Mouse (Mus musculus): Measurements from ENCODE around the gene Hibch.

DNA sequence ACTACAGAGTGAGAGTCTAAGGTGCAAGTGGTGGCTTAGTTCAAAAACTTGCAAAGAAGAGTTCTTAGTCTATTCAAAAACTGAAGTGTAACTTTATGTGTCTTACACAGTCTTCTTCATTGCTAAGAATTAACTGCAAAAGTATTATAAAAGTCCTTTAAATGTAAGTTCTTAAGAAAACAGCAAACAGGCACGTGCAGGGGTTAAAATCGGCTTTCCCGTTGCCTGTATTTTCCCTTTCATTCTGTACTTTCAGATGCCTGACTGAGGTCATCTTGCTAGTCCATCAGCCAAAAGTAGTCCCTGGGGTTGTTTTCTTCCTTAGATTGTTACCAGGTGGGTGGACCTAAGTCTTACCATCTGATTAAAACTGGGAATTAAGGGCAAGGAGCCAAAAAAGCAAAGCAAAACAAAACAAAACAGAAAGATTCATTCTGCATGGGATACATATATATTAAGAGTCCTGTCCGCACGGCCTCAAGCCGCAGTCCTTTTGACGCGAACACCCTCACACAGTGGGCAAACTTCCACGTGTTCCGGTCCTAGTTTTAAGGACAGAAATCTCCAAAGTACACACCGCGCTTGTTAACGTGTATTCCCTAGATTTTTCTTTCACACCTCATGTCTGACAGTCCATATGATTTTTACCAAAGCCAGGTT is 28.4 kb upstream of the Hibch start:
- TF ChIP-seq POLR2A (IDR thresholded peaks at IDR 0.05; ENCODE audit: insufficient read length, low read depth) (no peak), TCF12 (IDR thresholded peaks at IDR 0.05; ENCODE audit: insufficient read depth, poor library complexity, severe bottlenecking) (no peak), USF1 (IDR thresholded peaks at IDR 0.05; ENCODE audit: low read depth) (no peak)

Measured in myocyte (in vitro differentiated cells).